Mouse (Mus musculus) hindlimb bud, embryonic 11.5 days (tissue): ENCODE data around the gene Crabp1.

Experiments used
- DNase-seq: peaks from one replicate; pipeline ENCODE4 v3.0.0-alpha.2; 2012; ENCODE audit warnings: low read depth, low spot score; ENCODE audit errors: extremely low spot score

Crabp1 gene

DNA sequence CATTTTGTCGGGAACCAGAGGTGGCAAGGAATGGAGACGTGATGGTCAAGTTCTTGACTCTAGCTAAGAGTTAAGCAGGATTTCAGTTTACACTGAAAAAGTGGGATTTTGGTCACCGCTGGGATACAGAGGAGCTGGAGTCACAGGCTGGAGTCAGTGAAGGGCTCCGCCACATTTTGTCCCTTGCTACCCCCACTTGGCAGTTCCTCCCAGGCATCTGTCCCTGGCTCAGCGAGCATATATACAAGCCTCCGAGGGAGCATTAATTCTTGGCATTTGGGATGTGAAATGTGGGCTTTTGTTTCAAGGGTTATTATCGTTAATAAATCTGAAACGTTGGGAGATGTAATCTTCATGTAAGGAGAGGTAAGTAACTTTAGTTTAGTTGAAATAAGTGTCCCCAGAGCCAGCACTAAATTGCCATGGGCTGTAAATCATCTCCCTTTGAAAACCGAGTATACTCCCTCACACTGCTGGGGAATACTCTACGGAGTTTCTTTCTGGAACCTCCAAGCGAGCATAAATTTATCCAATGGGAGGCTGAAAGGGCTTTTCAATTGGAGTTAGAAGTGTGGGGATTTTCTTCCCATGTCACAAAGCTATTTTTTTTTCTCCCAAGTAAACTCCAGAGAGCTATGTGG lies 5.7 kb downstream of the Crabp1 start:
- no peak for DNase-seq

DNA sequence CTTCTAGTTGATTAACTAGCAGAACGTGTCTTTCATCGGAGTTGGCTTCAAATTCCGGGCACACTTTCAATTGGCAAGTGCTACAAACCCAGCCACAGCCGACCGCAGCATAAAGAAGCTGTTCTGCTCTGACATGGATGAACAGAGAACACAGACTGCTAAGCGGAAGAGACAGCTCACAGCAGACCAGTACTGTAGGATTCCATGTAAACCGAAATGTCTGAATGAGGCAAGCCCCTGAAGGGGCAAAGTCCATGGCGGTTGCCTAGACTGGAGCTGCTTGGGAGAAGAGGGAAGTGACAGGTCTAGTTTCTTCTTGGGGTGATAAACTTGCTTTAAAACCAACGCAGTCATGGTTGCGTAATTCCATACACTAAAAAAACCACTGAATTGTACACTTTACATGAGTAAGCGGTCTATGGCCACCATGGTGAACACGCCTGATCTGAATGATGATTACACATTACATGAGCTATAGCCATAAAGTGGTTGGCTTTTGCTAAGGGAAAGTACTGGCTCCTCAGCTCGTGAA lies 12.0 kb downstream of the Crabp1 start:
- DNase-seq = no peak

DNA sequence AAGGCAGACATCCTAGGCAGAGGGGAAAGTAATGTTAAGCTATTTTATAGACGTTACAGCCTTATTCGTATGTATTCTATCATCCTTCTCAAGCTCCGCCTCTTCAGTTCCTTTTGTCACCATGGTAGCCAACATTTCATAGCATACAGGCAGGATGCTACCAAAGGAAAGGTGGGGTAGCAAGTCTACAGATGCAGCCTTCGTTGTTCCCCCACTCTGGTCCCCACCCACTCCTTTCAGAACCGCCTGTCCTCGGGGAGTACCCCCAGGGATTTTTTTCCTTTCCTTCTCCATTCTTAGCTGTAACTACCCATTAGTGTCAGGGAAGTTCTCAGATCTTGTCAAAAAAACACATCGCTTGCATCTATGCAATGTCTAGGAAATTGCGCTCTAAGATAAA lies 14.7 kb downstream of the Crabp1 start:
- DNase-seq = no peak

DNA sequence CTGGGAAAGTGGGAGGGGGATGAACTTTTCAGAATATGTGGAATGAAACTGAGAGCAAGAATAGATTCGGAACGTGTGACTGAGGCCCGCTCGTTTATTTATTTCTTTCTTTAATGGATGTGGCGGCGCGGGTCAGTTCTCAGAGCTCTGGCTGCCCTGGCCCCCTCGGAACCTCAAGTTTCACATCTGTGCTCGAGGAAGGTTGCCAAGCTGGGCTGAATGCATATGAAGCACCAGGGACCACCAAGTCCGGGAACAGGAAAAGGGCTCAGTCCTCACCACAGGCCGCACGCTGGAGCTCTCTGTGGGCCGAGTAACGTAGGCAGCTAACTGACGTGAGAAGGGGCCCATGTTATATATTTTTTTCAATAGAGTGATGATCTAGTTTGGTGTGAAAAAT lies 18.0 kb downstream of the Crabp1 start:
- DNase-seq = no peak

DNA sequence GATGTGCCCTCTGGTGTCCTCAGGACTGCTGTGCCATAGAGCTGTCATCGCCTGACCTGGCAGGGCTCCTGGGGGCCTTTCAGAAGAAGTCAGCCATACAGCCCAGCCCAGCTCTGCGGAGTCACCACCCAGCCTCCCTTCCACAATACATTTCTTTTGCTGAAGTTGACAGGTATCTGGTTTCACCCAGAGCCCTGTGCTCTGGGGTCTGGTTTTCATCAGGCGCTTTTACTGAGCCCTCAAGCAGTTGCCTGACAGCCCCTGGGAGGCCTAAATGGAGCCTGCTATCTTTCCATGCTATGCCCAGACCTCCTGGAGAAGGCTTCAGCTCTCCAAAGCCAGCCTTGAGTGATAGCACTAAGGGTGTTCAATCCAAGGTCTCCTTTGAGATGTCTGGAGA lies 19.5 kb downstream of the Crabp1 start:
- DNase-seq = peak; percentile 85

DNA sequence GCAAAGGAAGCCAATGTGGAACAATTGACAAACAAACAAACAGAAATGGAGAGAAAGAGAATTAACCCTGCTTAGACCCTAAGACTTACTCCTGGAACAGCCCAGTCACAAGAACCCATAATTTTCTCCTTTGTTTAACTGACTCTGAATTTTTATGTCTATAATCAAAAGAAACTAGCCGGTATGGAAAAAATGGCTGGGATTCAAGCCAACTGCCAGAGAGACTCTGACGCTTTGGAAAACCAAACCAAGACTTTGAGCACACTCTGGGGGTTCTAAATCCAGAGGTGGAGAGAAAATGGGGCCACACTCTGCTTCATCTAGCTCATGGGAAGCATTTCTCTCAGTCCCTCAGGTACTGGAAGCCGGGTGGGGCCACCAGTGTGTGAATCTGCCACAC lies 20.7 kb downstream of the Crabp1 start:
- no peak for DNase-seq

DNA sequence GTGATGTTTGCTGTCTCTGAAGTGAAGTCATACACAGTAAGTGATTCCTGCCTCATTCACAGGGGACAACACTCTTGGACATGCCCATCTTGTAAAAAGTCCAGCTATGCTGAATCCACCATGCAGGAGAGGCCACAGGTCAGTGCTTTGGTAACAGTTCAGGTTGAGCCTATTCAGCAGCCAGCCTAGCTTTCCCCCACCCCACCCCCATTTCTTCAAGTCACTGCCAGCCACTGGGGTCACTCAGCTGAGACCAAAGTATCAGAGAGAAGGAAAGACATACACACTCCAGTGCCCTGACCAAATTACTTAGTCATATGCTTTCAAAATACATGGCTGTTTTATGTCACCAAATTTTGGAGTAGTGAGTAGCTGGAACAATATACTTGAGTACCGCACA lies 21.5 kb downstream of the Crabp1 start:
- no peak for DNase-seq

DNA sequence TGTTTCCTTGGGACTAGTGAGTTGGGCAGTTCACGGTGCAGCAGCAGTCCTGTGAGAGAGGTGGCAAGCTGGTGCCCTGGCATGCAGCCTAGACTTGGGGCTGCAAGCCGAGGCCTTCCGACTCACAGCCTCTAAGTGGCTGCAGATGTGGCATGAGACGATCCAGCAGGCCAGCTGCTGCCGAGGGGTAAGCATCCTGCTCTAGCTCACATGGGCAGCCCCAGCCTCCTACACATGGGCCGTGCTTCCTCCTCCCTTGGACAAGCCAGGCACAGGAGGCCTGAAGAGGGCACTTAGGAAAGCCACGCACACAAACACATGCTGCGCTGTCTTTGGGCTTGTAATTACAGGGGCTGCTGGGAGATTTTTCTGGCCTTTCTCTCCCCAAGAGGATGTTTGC lies 23.2 kb downstream of the Crabp1 start:
- no peak for DNase-seq

DNA sequence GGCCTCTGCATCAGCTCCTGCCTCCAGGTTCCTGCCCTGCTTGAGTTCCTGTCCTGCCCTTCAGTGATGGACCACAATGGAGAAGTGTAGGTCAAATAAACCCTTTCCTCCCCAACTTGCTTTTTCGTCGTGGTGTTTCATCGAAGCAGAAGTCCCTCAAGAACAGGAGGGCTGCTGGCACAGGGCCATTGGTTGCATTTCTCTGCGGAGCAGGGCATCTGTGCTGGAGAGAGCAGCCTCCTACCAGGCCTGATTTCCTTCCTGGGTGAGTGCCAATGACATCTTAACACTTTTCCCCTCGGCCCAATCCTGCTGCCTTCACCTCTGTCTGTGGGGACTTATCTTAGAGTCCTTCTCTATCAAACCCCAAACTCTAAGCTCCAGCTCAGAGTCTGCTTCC lies 25.7 kb downstream of the Crabp1 start:
- no peak for DNase-seq

DNA sequence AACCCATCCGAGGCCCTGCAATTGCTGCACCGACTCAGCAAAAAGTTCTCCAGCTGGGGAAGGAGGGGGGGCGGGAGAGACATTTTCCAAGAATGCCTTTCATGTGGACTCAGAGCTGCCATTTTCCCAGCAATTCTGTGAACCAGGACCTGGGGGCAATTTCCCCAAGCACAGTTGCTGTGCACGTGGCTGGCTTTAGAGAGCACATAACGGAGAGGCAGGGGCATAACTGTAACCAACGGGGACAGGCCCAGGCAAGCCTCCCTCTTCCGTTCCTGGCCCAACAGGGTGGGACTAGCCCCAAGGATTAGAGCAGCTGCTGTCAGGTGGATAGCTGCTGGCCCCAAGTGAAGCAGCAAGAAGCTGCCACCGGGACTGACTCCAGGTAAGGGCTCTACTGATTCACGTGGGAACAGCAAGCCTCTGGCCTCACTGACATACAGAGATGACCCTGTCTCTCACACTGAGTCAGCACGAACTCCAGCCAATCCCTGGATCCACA lies 37.0 kb downstream of the Crabp1 start:
- no peak for DNase-seq

DNA sequence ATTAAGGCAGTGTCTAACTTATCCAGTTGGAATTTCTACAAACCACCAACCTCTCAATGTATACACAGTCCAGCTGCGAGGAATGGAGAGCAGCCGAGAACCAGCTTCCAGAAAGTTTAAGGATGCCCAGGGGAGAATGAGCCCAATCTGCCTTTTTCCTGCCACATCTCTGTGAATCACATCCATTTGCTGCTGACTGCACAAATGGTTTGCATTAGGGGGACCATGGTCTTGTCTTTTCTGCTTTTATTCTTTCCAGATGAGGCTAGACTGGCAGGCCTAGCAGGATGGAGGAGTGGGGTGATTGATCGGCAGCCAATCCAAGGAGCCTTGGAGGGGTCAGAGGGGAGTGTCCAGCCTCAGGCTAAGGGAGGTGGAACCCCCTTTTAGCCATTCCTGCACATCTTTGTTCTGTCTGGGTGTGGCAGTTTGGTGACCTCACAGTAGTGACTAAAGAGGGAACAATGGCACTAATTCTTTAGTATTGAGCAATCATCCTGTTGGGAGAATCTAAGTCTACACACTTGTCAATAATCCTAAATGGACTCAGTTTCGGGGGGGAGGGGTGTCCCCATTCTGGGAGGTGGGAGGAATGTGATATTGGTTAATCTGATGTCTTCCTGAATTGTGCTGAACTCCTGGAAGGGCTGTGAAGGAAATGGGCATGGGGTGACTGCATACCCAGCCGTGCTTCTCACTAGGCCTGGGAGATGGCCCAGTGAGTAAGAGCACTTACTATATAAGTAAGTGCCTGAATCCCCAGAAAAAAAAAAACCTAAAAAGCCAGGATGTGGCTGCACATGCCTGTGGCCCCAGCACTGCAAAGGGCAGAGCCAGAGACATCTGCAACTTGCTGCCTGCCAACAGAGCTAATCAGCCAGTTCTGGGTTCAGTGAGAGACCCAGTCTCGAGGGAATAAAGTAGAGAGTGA lies 38.5 kb downstream of the Crabp1 start:
- DNase-seq = no peak

DNA sequence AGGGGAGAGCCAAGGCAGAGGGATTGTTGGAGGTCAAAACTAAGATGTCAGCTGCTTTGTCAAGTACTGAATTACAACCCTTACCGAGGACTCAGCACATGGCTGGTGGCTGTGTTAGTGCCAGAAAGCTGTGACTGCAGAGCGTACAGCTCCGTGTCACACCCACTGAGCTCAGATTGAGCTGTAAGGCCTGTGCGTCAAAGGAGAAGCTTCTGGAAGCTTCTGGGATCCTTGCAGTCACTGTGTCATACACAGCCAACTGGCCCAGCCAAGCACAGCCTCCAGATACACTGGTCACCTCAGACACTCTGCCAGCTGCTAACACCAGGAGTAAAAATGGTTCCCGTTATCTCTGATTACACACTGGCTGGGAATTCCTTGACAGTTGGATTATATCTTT lies 39.8 kb downstream of the Crabp1 start:
- DNase-seq = no peak

DNA sequence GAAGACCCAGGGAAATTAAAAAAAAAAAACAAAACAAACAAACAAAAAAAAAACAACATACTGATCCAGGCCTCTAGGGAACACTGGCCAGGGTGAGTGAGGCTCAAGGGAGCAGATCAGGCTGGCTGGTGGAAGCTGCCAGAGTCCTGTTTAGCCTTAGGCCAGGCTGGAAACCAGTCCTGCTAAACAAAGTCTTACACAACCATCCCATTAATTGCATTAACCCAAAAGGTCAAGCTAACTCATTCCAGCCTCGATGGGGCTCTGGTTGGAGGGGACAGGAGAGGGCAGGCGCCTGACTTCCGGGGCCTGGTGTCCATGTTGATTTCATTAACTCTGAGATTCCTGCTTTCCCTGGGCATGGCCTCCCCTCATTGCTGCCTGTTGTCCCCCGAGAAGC lies 43.2 kb downstream of the Crabp1 start:
- no peak for DNase-seq

DNA sequence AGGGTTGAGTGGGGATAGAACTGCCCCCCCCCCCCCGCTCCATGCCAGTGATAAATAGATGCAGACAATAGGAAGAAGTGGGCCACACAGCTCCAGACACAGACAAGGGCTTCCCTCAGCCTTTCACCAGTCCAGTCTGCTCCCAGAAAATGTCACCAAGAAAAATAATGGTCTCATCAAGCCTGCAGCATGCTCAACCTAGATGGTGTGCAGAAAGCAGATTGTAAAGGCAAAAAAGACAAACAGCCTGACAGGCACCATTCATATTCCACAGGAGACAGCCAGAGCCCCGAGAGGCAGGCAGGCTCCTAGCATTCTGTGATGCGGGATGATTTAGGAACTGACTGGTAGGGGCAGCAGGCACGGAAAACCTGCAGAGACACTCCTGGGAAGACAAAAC lies 45.4 kb downstream of the Crabp1 start:
- DNase-seq = no peak

DNA sequence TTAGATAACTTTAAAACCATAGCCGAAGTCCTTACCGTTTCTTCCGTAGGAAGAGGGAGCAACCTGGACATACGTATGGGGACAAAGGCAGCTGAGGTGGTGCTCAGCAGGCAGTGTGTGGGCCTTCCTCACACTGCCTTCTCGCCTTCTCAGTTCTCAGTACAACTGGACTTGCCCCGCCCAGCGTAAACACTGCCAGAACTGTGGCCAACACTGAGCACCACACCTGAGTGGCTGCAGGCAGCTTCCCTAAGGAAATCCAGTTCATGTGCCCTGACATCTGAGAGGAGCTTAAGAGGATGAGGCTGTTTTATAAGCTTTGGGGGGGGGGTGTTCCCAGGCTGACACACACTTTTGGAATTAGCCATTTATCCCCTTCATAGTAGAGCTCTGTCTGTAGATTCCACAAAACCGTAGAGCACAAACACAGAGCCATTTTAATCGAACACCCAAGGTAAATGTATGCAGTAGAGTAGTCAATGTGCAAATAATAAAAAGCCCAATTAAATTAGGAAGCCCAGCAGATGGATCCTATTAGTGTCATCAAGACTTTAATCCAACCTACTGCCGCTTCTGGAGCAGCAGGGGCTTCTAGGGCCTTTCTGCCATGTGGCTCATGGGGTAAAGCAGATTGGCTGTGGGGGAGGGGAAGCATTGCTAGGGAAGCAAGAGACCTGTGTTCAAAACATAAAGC lies 52.1 kb downstream of the Crabp1 start:
- DNase-seq = peak; percentile 73

DNA sequence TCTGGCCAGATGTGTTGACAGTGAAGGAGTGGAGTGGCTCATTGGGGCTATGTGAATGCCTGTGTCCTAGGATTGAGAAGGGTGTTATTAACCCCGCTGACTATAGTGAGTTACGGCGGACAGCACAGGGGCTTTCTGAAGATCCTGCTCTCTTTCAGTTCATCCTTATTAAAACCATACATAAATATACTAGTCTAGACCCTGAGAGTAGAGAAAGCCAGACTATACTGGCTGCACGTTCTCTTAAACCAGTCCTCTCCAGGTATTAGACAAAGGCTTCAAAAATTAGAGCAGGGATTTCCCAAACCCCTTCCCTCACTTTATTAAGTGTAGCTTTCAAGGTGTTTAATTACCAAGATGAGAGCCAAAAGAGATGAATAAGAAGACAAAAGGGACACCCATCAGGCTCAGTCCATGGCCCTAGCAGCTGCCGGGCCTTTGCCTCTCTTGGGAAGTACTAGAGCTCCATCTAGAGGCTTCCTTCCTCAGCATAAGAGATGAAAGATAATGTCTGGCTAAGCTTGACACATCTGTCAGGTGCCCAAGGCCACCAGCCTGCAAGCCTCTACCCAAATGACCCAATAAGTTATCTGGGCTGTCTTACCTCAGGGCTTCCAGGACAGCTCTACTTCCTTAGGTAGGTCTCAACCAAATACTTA lies 57.0 kb downstream of the Crabp1 start:
- no peak for DNase-seq
